Mouse (Mus musculus): Measurements from ENCODE around the gene Nxpe5. TPM values are rescaled to one million over a fixed set of nuclear protein-coding genes. Genes with fewer than 3 reads are reported as not detected.

Nxpe5 gene
- polyA plus RNA-seq, 1 experiment from 2014 or later = 0.11 TPM

DNA sequence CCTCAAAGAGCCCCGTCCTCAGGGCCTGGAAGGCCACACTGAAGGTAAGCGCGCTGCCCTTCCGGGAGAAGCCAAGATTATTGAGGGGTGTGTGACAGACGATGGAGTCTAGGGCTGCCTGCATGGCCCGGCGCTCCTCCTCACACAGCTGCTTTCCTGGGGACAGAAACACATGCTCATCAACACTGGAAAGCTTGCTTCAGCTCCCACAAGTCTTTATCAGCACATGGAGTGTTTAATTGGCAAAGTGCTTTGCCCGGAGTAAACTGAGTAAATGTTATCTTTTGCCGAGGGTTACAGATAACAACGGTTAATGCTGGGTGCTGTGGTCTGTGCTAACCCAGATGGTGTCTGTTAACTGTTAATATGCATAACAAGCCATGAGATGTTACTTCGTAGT is 35.1 kb downstream of the Nxpe5 start:
- no peak overlapping the region for H3K9ac ChIP-seq (replicated peaks; ENCODE audit: low read depth)
- ATAC-seq (no peak), DNase-seq (ENCODE audit: low spot score) (no peak)
- H3K9me3 ChIP-seq (ENCODE audit: low read length) = no peaks in the 10 kb centered on the region
- no peak overlapping the region for H3K4me2 ChIP-seq (replicated peaks; ENCODE audit: low read depth, low read length)
- H3K27me3 ChIP-seq (replicated peaks; ENCODE audit: insufficient read depth, low read length) = no peaks in the 10 kb centered on the region
- TF ChIP-seq CTCF (IDR thresholded peaks at IDR 0.05) = no peak
- TF ChIP-seq EP300 (IDR thresholded peaks at IDR 0.05) = no peak
- 77% methylated on average over 11 of the region's 11 CpGs for WGBS
- H3K4me1 ChIP-seq (ENCODE audit: insufficient read depth, low read depth, low read length) = peaks cover 18% of the 10 kb centered on the region
- H3K36me3 ChIP-seq (ENCODE audit: insufficient read depth, low read length) = 0 out of 2 replicates have a peak, but pooled peaks cover 6% of the 10 kb centered on the region
- H3K4me3 ChIP-seq (ENCODE audit: low read depth, low read length) = no peak overlapping the region
- H3K27ac ChIP-seq (ENCODE audit: low read length) = no peak overlapping the region

DNA sequence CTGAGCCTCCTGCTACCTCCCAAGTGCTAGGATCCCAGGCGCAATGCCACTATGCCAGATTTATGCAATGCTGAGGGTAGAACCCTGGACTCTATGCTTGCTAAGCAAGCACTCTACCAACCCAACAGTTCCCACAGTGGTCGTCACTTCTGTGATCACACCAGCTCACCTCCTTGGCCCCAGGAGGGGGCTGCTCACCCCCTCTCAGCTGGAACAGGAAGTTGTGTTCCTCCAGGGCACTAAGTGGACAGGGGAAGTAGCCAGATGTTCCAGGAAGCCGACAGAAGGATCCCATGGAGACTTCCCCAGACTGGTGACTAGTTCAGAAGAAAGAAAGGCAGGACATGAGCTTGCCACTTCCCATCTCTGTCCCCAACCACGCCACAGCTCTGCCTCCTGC is 36.3 kb downstream of the Nxpe5 start:
- Histone ChIP-seq H3K27me3 (replicated peaks; ENCODE audit: insufficient read depth, low read length) (no peaks in the 10 kb centered on the region), H3K36me3 (ENCODE audit: insufficient read depth, low read length) (0 out of 2 replicates have a peak, but pooled peaks cover 6% of the 10 kb centered on the region), H3K4me1 (ENCODE audit: insufficient read depth, low read depth, low read length) (peaks cover 11% of the 10 kb centered on the region), H3K27ac (ENCODE audit: low read length) (no peak overlapping the region), H3K9me3 (ENCODE audit: low read length) (no peaks in the 10 kb centered on the region), H3K4me3 (ENCODE audit: low read depth, low read length) (no peak overlapping the region), H3K4me2 (replicated peaks; ENCODE audit: low read depth, low read length) (no peak overlapping the region), H3K9ac (replicated peaks; ENCODE audit: low read depth) (no peak overlapping the region)
- DNase-seq (ENCODE audit: low spot score) (peak; percentile 15), ATAC-seq (no peak)
- TF ChIP-seq EP300 (IDR thresholded peaks at IDR 0.05) (no peak), CTCF (IDR thresholded peaks at IDR 0.05) (no peak)
- WGBS = 77% methylated on average over 4 of the region's 4 CpGs

DNA sequence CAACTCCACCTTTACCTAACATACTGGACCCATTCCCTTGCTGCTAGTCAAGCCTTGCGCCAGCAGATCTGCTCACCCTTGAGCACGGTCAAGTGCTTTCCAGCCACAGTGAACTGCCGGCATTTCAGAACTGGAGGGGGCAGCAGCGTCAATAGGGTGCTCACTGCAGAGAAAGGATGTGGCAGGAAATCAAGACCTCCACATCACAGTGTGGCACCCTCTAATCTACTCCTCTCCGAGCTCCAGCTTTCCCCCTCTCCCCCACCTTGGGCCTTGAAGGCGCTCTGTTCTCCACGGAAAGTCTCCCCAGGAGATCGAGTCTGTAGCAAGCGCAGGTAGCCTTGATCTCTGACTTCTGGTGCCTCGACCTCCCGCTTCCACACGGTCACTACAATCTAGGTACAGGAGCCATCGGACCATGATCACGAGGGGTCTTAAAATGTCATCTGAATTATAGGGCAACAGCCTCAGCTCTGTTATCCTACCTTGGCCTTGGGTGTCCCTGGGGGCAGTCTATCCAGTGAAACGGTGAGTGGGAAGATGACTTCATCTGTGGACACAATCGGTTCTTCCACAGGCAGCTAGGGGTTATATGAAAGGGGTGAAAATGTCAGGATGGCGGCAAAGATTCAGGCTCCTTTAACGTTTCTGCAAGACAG is 37.0 kb downstream of the Nxpe5 start:
- WGBS = 54% methylated on average over 18 of the region's 18 CpGs
- ATAC-seq (no peak), DNase-seq (ENCODE audit: low spot score) (no peak)
- TF ChIP-seq CTCF (IDR thresholded peaks at IDR 0.05) (peak; percentile 7; the same call in 1 of the 2 replicates), EP300 (IDR thresholded peaks at IDR 0.05) (no peak)
- Histone ChIP-seq H3K27me3 (replicated peaks; ENCODE audit: insufficient read depth, low read length) (no peaks in the 10 kb centered on the region), H3K36me3 (ENCODE audit: insufficient read depth, low read length) (0 out of 2 replicates have a peak, but pooled peaks cover 6% of the 10 kb centered on the region), H3K4me2 (replicated peaks; ENCODE audit: low read depth, low read length) (peak overlapping the region; percentile 99), H3K4me1 (ENCODE audit: insufficient read depth, low read depth, low read length) (peaks cover 11% of the 10 kb centered on the region), H3K4me3 (ENCODE audit: low read depth, low read length) (peak overlapping the region; percentile 87; the same call in 1 of the 2 replicates), H3K27ac (ENCODE audit: low read length) (no peak overlapping the region), H3K9ac (replicated peaks; ENCODE audit: low read depth) (peak overlapping the region; percentile 82), H3K9me3 (ENCODE audit: low read length) (no peaks in the 10 kb centered on the region)

DNA sequence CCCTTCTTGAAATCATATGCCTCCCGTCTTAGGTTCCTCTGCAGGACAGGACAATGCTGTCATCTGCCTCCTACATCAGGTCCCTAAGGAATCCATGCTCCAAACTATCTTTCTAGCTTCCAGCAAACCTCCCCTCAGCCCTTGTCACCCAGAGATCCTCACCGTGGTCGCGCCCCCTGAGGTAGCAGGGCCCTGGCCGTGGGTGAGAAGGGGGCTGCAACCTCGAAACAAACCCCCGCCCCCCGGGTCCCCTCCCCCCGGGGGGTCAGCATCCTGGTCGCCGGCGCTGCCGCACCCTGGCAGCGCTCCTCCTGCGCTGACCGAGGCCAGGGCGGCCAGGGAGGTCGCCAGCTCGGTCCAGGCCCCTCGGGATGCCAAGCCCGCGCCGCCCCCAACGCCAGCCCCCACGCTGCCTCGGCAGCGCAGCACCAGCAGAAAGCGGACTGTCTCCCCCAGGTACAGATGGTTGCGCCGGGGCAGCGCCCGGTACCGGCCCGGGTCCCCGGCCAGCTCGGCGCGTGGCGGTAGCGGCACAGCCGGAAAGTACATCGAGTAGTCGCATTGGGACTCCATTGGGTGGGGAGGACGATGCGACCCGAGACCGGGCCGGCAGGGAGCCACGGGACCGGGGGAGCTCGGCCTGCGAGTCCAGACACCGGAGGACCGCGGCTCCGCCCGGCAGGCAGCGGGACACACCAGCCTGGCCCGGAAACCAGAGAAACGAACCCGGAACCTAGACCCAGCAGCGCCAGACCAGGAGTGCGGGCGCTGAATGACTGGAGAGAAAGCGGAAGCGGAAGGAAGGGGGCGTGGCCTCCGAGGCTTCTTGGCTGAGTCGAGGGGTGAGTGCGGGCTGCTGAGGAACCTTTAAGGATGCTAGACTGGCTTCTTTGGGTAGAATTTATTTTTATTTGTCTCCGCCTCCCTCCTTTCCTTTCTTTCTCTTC is 37.8 kb downstream of the Nxpe5 start, which contains the start of gene BC037034:
Gene BC037034, minus strand, starts transcription at position 774 of the 947 bp plus-strand sequence.
- Histone ChIP-seq H3K36me3 (ENCODE audit: insufficient read depth, low read length) (0 out of 2 replicates have a peak, but pooled peaks cover 6% of the 10 kb centered on the region), H3K9me3 (ENCODE audit: low read length) (no peaks in the 10 kb centered on the region), H3K27me3 (replicated peaks; ENCODE audit: insufficient read depth, low read length) (no peaks in the 10 kb centered on the region), H3K4me2 (replicated peaks; ENCODE audit: low read depth, low read length) (peak within 1 kb of the TSS; percentile 99), H3K4me1 (ENCODE audit: insufficient read depth, low read depth, low read length) (peaks cover 11% of the 10 kb centered on the region), H3K27ac (ENCODE audit: low read length) (peak within 1 kb of the TSS; percentile 75), H3K4me3 (ENCODE audit: low read depth, low read length) (peak within 1 kb of the TSS; percentile 87), H3K9ac (replicated peaks; ENCODE audit: low read depth) (peak within 1 kb of the TSS; percentile 82)
- under 1% methylated on average over 60 of the region's 71 CpGs for WGBS
- DNase-seq (ENCODE audit: low spot score) (peak; percentile 97), ATAC-seq (peak; percentile 94)
- TF ChIP-seq CTCF (IDR thresholded peaks at IDR 0.05) = no peak
- TF ChIP-seq EP300 (IDR thresholded peaks at IDR 0.05) = no peak

DNA sequence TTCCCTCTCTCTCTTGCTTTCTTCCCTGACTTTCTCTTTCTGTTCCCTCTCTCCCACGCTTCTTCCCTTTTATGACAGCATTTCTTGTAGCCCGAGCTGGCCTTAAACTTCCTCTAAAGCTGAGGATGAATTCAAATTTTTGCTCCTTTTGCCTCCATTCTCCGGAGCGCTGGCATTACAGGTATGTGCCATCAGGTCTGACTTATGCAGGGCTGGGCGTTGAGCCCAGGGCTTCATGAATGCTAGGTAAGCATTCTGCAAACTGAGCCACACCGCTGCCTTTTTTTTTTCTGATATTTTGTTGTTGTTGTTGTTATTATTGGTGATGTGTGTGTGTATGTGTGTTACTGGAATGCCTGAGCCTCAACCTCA is 38.5 kb downstream of the Nxpe5 start:
- WGBS = 15% methylated on average over 6 of the region's 6 CpGs
- H3K4me2 ChIP-seq (replicated peaks; ENCODE audit: low read depth, low read length) = peak overlapping the region; percentile 99
- 0 out of 2 replicates have a peak, but pooled peaks cover 6% of the 10 kb centered on the region for H3K36me3 ChIP-seq (ENCODE audit: insufficient read depth, low read length)
- H3K4me1 ChIP-seq (ENCODE audit: insufficient read depth, low read depth, low read length) = peaks cover 11% of the 10 kb centered on the region
- ATAC-seq (no peak), DNase-seq (ENCODE audit: low spot score) (no peak)
- peak overlapping the region; percentile 87 for H3K4me3 ChIP-seq (ENCODE audit: low read depth, low read length)
- H3K27ac ChIP-seq (ENCODE audit: low read length) = peak overlapping the region; percentile 75
- no peaks in the 10 kb centered on the region for H3K9me3 ChIP-seq (ENCODE audit: low read length)
- no peaks in the 10 kb centered on the region for H3K27me3 ChIP-seq (replicated peaks; ENCODE audit: insufficient read depth, low read length)
- H3K9ac ChIP-seq (replicated peaks; ENCODE audit: low read depth) = peak overlapping the region; percentile 82
- TF ChIP-seq EP300 (IDR thresholded peaks at IDR 0.05) (no peak), CTCF (IDR thresholded peaks at IDR 0.05) (no peak)

DNA sequence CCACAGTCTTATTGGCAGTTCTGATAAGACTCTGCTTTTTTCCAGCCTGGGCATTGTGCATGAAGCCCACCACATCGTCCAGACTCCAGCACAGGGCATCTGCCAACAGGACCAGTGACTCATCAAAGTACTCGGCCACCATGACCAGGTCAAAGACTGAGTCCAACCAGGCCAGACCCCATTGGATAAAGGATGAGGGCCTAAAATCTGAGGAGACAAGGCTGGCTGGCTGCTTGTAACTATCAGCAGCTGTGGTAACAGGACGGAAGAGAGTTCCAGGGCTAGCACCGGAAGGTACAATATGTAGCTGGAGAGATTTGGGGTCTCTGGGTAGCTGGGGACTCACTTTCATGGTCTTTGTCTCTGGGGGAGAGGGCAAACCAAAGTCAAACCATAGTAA is 40.0 kb downstream of the Nxpe5 start:
- Histone ChIP-seq H3K9me3 (ENCODE audit: low read length) (no peaks in the 10 kb centered on the region), H3K9ac (replicated peaks; ENCODE audit: low read depth) (no peak overlapping the region), H3K36me3 (ENCODE audit: insufficient read depth, low read length) (no peaks in the 10 kb centered on the region), H3K27ac (ENCODE audit: low read length) (no peak overlapping the region), H3K4me3 (ENCODE audit: low read depth, low read length) (no peak overlapping the region), H3K27me3 (replicated peaks; ENCODE audit: insufficient read depth, low read length) (no peaks in the 10 kb centered on the region), H3K4me2 (replicated peaks; ENCODE audit: low read depth, low read length) (no peak overlapping the region), H3K4me1 (ENCODE audit: insufficient read depth, low read depth, low read length) (peaks cover 11% of the 10 kb centered on the region)
- ATAC-seq = no peak
- no peak for DNase-seq (ENCODE audit: low spot score)
- no peak for TF ChIP-seq EP300 (IDR thresholded peaks at IDR 0.05)
- TF ChIP-seq CTCF (IDR thresholded peaks at IDR 0.05) = no peak
- WGBS = 93% methylated on average over 4 of the region's 4 CpGs
